In the genomic region with DNA sequence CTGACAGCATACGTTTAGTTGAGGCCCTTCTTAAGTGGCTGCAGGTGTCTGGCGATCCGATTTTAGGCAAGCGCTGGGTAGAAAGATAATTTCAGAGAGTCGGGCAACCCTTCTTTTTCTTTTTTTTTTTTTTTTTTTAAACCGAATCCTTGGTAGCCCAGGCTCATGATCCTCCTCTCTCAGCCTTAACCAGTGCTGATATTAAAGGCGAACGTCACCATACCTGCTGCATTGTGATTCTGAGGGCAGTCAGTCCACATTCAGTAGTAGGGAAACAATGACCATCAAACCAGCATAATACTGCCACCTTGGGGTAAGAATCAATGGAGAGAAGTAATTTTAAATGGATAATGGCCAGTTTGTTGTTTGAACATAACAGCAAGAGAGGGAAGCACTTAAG, we compare ENCODE assay signal across 7 mouse cellular contexts. TPM values are rescaled to one million over a fixed set of nuclear protein-coding genes. Genes with fewer than 3 reads are reported as not detected.
A peak's percentile ranks its signal among the peaks of the same experiment; 100 is the strongest.
DNase-seq lines count a peak whose midpoint lies in the region; ATAC-seq and TF ChIP-seq lines count a peak whose summit lies in the region.

No protein-coding gene starts in this region.

- peak; percentile 63 for DNase-seq in G1E (ENCODE audit: low spot score)
- peak; percentile 26 for DNase-seq in hindlimb bud, embryonic 11.5 days (ENCODE audit: extremely low spot score, low read depth, low spot score)
- peak; percentile 60 for DNase-seq in retina, embryonic 14.5 days (ENCODE audit: low spot score)
- no peak for DNase-seq in thymus, postnatal 36 days

- TF ChIP-seq CTCF in G1E (IDR thresholded peaks at IDR 0.05; ENCODE audit: low read depth, low read length), result no peak

- peak; percentile 46; the same call in 1 of the 2 replicates for ATAC-seq in G1E (ENCODE audit: extremely low read depth, insufficient number of reproducible peaks, low FRiP score, poor library complexity, severe bottlenecking)
- ATAC-seq in forebrain, embryonic 13.5 days, result no peak
- no peak for ATAC-seq in liver, embryonic 16.5 days (ENCODE audit: low read depth)

- no peaks in the 10 kb centered on the region for H3K36me3 ChIP-seq in G1E (replicated peaks)
- H3K36me3 ChIP-seq in forebrain, embryonic 13.5 days (ENCODE audit: poor library complexity, severe bottlenecking), result no peaks in the 10 kb centered on the region
- no peaks in the 10 kb centered on the region for H3K36me3 ChIP-seq in liver, embryonic 16.5 days (ENCODE audit: control insufficient read depth, insufficient read depth)

- H3K4me2 ChIP-seq in forebrain, embryonic 13.5 days, result peak overlapping the region; percentile 66
- H3K4me2 ChIP-seq in liver, embryonic 16.5 days (ENCODE audit: low read depth, low read length), result peak overlapping the region; percentile 79

- H3K27me3 ChIP-seq in G1E (ENCODE audit: insufficient read depth, low read length), result 0 out of 2 replicates have a peak, but pooled peaks cover 2% of the 10 kb centered on the region
- peaks cover 6% of the 10 kb centered on the region for H3K27me3 ChIP-seq in forebrain, embryonic 13.5 days
- no peaks in the 10 kb centered on the region; the same call in 1 of the 2 replicates for H3K27me3 ChIP-seq in liver, embryonic 16.5 days (ENCODE audit: control insufficient read depth, insufficient read depth, low read depth, low read length)

- H3K27ac ChIP-seq in brown adipose tissue, adult 24 weeks (replicated peaks; ENCODE audit: low read depth, low read length), result peak overlapping the region; percentile 87
- peak overlapping the region; percentile 87 for H3K27ac ChIP-seq in forebrain, embryonic 13.5 days
- H3K27ac ChIP-seq in liver, embryonic 16.5 days (ENCODE audit: low read length), result peak overlapping the region; percentile 64; the same call in 1 of the 2 replicates

- H3K4me1 ChIP-seq in G1E (ENCODE audit: insufficient read depth, low read depth, low read length), result peaks cover 28% of the 10 kb centered on the region
- H3K4me1 ChIP-seq in brown adipose tissue, adult 24 weeks (ENCODE audit: control insufficient read depth, insufficient read depth, insufficient read length, low read length), result no peaks in the 10 kb centered on the region; the same call in 1 of the 2 replicates
- H3K4me1 ChIP-seq in forebrain, embryonic 13.5 days, result 0 out of 2 replicates have a peak, but pooled peaks cover 8% of the 10 kb centered on the region
- no peaks in the 10 kb centered on the region; the same call in 1 of the 2 replicates for H3K4me1 ChIP-seq in liver, embryonic 16.5 days (ENCODE audit: control insufficient read depth, low read depth, low read length)

- H3K9ac ChIP-seq in forebrain, embryonic 13.5 days, result peak overlapping the region; percentile 68; the same call in 1 of the 2 replicates
- peak overlapping the region; percentile 58 for H3K9ac ChIP-seq in liver, embryonic 16.5 days (ENCODE audit: low read depth, low read length)

- no peaks in the 10 kb centered on the region for H3K9me3 ChIP-seq in G1E (replicated peaks)
- H3K9me3 ChIP-seq in forebrain, embryonic 13.5 days (replicated peaks), result no peaks in the 10 kb centered on the region
- H3K9me3 ChIP-seq in liver, embryonic 16.5 days (replicated peaks; ENCODE audit: control insufficient read depth, low read length), result no peaks in the 10 kb centered on the region

- 23% methylated on average over 8 of the region's 8 CpGs for WGBS in forebrain, embryonic 13.5 days
- 14% methylated on average over 8 of the region's 8 CpGs for WGBS in liver, embryonic 16.5 days (ENCODE audit: insufficient replicate concordance)

- peak overlapping the region; percentile 68 for H3K4me3 ChIP-seq in G1E (ENCODE audit: low read depth, low read length)
- peak overlapping the region; percentile 78 for H3K4me3 ChIP-seq in brown adipose tissue, adult 24 weeks (ENCODE audit: insufficient read depth, low read depth, low read length)
- peak overlapping the region; percentile 40; the same call in 1 of the 2 replicates for H3K4me3 ChIP-seq in forebrain, embryonic 13.5 days
- H3K4me3 ChIP-seq in liver, embryonic 16.5 days (ENCODE audit: low read depth, low read length), result peak overlapping the region; percentile 57

RNA-seq across cellular contexts. Expression of a gene that starts 23.9 kb away (rescaled TPM):
- total RNA-seq in G1E (2014; fragmentation: Nextera tagmentation) (109 and 129 TPM in 2 replicates), G1E (2017) (58.4 and 64.2 TPM in 2 replicates)
- polyA plus RNA-seq in G1E (2012), result 1.4 and 2.0 TPM in 2 replicates
- 11.8 and 14.7 TPM in 2 replicates for polyA plus RNA-seq in brown adipose tissue, adult 24 weeks (2012; ENCODE audit: insufficient read depth, insufficient read length, missing spikeins)
- 158 TPM in 2 replicates for polyA plus RNA-seq in forebrain, embryonic 13.5 days (2015; fragmentation: Nextera tagmentation; extraction: Ambion mirVana)
- polyA plus RNA-seq in liver, embryonic 16.5 days (2015; fragmentation: Nextera tagmentation; extraction: Ambion mirVana), result 12.0 and 13.5 TPM in 2 replicates

RNA-seq across cellular contexts. Expression of a gene that starts 35.9 kb away (rescaled TPM):
- total RNA-seq in G1E (2014; fragmentation: Nextera tagmentation) (10.3 and 11.3 TPM in 2 replicates), G1E (2017) (8.0 and 10.5 TPM in 2 replicates)
- polyA plus RNA-seq in G1E (2012), result 8.8 and 10.6 TPM in 2 replicates
- polyA plus RNA-seq in brown adipose tissue, adult 24 weeks (2012; ENCODE audit: insufficient read depth, insufficient read length, missing spikeins), result 3.8 and 5.0 TPM in 2 replicates
- 37.0 and 37.1 TPM in 2 replicates for polyA plus RNA-seq in forebrain, embryonic 13.5 days (2015; fragmentation: Nextera tagmentation; extraction: Ambion mirVana)
- polyA plus RNA-seq in liver, embryonic 16.5 days (2015; fragmentation: Nextera tagmentation; extraction: Ambion mirVana), result 2.0 and 2.1 TPM in 2 replicates

RNA-seq across cellular contexts. Expression of a gene that starts 52.6 kb away (rescaled TPM):
- 43.1 and 46.0 TPM in 2 replicates for total RNA-seq in G1E (2014; fragmentation: Nextera tagmentation)
- 17.2 and 22.2 TPM in 2 replicates for total RNA-seq in G1E (2017)
- 2.4 and 4.1 TPM in 2 replicates for polyA plus RNA-seq in G1E (2012)
- polyA plus RNA-seq in brown adipose tissue, adult 24 weeks (2012; ENCODE audit: insufficient read depth, insufficient read length, missing spikeins), result 8.0 and 8.5 TPM in 2 replicates
- polyA plus RNA-seq in forebrain, embryonic 13.5 days (2015; fragmentation: Nextera tagmentation; extraction: Ambion mirVana), result 30.1 and 35.2 TPM in 2 replicates
- polyA plus RNA-seq in liver, embryonic 16.5 days (2015; fragmentation: Nextera tagmentation; extraction: Ambion mirVana), result 6.4 and 8.4 TPM in 2 replicates

Comparison
In these comparisons a context has a peak if more than half of its experiments do, and no peak if none do; other contexts are left out.
1. DNase-seq: peak in G1E (single experiment), hindlimb bud, embryonic 11.5 days (single experiment) and retina, embryonic 14.5 days (single experiment); none in thymus, postnatal 36 days (0 of 2).
2. RNA of a gene that starts 23.9 kb away (polyA plus RNA-seq): 158 TPM in forebrain, embryonic 13.5 days; 11.8 to 14.7 TPM in brown adipose tissue, adult 24 weeks, 12.0 to 13.5 TPM in liver, embryonic 16.5 days and 1.4 to 2.0 TPM in G1E; every median in the first group is over 10 times any median in the second.
3. Peak in every context shown above with its lines, with median percentiles within 50 percentile points of each other: H3K4me3 ChIP-seq and H3K27ac ChIP-seq.